Comparison of ENCODE assay signal across 8 mouse cellular contexts in genomic region chr2:170133093-170133731, GRCm38 (mm10). TPM values are rescaled to one million over a fixed set of nuclear protein-coding genes. Genes with fewer than 3 reads are reported as not detected.
DNase-seq lines count a peak whose midpoint lies in the region; ATAC-seq and TF ChIP-seq lines count a peak whose summit lies in the region.

No protein-coding gene starts in this region.

- H3K4me2 ChIP-seq in forebrain, embryonic 13.5 days, result peak overlapping the region; percentile 74
- H3K4me2 ChIP-seq in liver, postnatal 0 days (ENCODE audit: low read depth, low read length), result peak overlapping the region; percentile 73
- peak overlapping the region; percentile 69 for H3K4me2 ChIP-seq in neural tube, embryonic 13.5 days

- under 1% methylated on average over 28 of the region's 28 CpGs for WGBS in forebrain, embryonic 13.5 days
- WGBS in liver, postnatal 0 days (ENCODE audit: insufficient replicate concordance), result under 1% methylated on average over 28 of the region's 28 CpGs
- WGBS in neural tube, embryonic 13.5 days, result 1% methylated on average over 28 of the region's 28 CpGs

- no peak for TF ChIP-seq CTCF in liver, postnatal 0 days (IDR thresholded peaks at IDR 0.05; ENCODE audit: low read depth)

- peaks cover 47% of the 10 kb centered on the region for H3K4me1 ChIP-seq in forebrain, embryonic 13.5 days
- peaks cover 40% of the 10 kb centered on the region for H3K4me1 ChIP-seq in liver, postnatal 0 days (ENCODE audit: insufficient read depth)
- H3K4me1 ChIP-seq in neural tube, embryonic 13.5 days (replicated peaks), result peaks cover 48% of the 10 kb centered on the region

- 0 out of 2 replicates have a peak, but pooled peaks have one; percentile 50 for TF ChIP-seq EP300 in liver, postnatal 0 days (IDR thresholded peaks at IDR 0.05; ENCODE audit: low read depth)

- no peaks in the 10 kb centered on the region for H3K9me3 ChIP-seq in forebrain, embryonic 13.5 days (replicated peaks)
- no peaks in the 10 kb centered on the region for H3K9me3 ChIP-seq in liver, postnatal 0 days (ENCODE audit: low read length)
- H3K9me3 ChIP-seq in neural tube, embryonic 13.5 days, result no peaks in the 10 kb centered on the region

- no peaks in the 10 kb centered on the region for H3K36me3 ChIP-seq in forebrain, embryonic 13.5 days (ENCODE audit: poor library complexity, severe bottlenecking)
- H3K36me3 ChIP-seq in liver, postnatal 0 days (replicated peaks; ENCODE audit: insufficient read depth, low read length), result no peaks in the 10 kb centered on the region
- no peaks in the 10 kb centered on the region for H3K36me3 ChIP-seq in neural tube, embryonic 13.5 days

- DNase-seq in 416B (ENCODE audit: low read depth), result peak; percentile 91
- peak; percentile 87 to 88 for DNase-seq in adrenal gland, postnatal 36 days
- peak; percentile 80 to 89 for DNase-seq in heart, postnatal 14 days
- DNase-seq in kidney, postnatal 4 days, result peak; percentile 75 to 84
- peak; percentile 86 for DNase-seq in liver, postnatal 0 days
- peak; percentile 84 for DNase-seq in testis, postnatal 10 days (ENCODE audit: low spot score)

- intact Hi-C loops in heart, postnatal 14 days (cut with DNase I), result loop anchor here (2.0 to 5.0 kb wide), 2 partner anchors 16 to 74 kb away; partner anchors contain the start of gene Zfp217

- peak overlapping the region; percentile 86 for H3K4me3 ChIP-seq in forebrain, embryonic 13.5 days
- peak overlapping the region; percentile 97 for H3K4me3 ChIP-seq in liver, postnatal 0 days (ENCODE audit: low read depth, low read length)
- H3K4me3 ChIP-seq in neural tube, embryonic 13.5 days, result peak overlapping the region; percentile 40

- ATAC-seq in forebrain, embryonic 13.5 days, result peak; percentile 11; the same call in 1 of the 2 replicates
- ATAC-seq in liver, postnatal 0 days, result peak; percentile 30
- ATAC-seq in neural tube, embryonic 13.5 days (ENCODE audit: low read depth), result no peak

- H3K27me3 ChIP-seq in forebrain, embryonic 13.5 days, result 0 out of 2 replicates have a peak, but pooled peaks cover 3% of the 10 kb centered on the region
- no peaks in the 10 kb centered on the region for H3K27me3 ChIP-seq in liver, postnatal 0 days (ENCODE audit: insufficient read depth, low read length)
- H3K27me3 ChIP-seq in neural tube, embryonic 13.5 days, result peaks cover 5% of the 10 kb centered on the region; the same call in 1 of the 2 replicates

- H3K9ac ChIP-seq in forebrain, embryonic 13.5 days, result peak overlapping the region; percentile 51
- H3K9ac ChIP-seq in liver, postnatal 0 days (replicated peaks), result peak overlapping the region; percentile 99
- peak overlapping the region; percentile 66 for H3K9ac ChIP-seq in neural tube, embryonic 13.5 days

- H3K27ac ChIP-seq in forebrain, embryonic 13.5 days, result peak overlapping the region; percentile 58
- peak overlapping the region; percentile 90 for H3K27ac ChIP-seq in liver, postnatal 0 days (ENCODE audit: low read depth)
- H3K27ac ChIP-seq in neural tube, embryonic 13.5 days (replicated peaks), result peak overlapping the region; percentile 74

RNA-seq across cellular contexts. Expression of gene Zfp217, which starts 14.7 kb away (rescaled TPM):
- total RNA-seq in adrenal gland, postnatal 36 days (2021), result 10 to 100 TPM; 23.9 to 24.2 TPM
- polyA plus RNA-seq in forebrain, embryonic 13.5 days (2015; fragmentation: Nextera tagmentation; extraction: Ambion mirVana), result 2.5 and 2.6 TPM in 2 replicates
- 10 to 100 TPM; 14.3 to 17.1 TPM for total RNA-seq in heart, postnatal 14 days (2021)
- polyA plus RNA-seq in liver, postnatal 0 days (2015; fragmentation: Nextera tagmentation; extraction: Ambion mirVana), result 2.1 and 2.4 TPM in 2 replicates
- polyA plus RNA-seq in neural tube, embryonic 13.5 days (2015; fragmentation: Nextera tagmentation; extraction: Ambion mirVana), result 1.3 and 2.0 TPM in 2 replicates

Comparison
In these comparisons a context has a peak if more than half of its experiments do, and no peak if none do; other contexts are left out.
1. H3K4me3 ChIP-seq: peak in every context shown above with its lines; median percentile 97 in liver, postnatal 0 days; 86 in forebrain, embryonic 13.5 days; 40 in neural tube, embryonic 13.5 days.